Mouse (Mus musculus): Measurements from ENCODE around the gene Socs5. TPM values are rescaled to one million over a fixed set of nuclear protein-coding genes. Genes with fewer than 3 reads are reported as not detected.
"Not testable (repeated sequence)": the region's sequence is repeated elsewhere in the genome, so short reads cannot be mapped to it uniquely, and the experiment has no call there.

The Socs5 gene
- 0.04 and 0.07 TPM in 2 replicates for polyA plus RNA-seq (2012)

GRCm38 (mm10) chr17:87107623-87108221 lies at the start of gene Socs5:
Gene Socs5 (plus strand): TSS chr17:87107679.
- Histone ChIP-seq H3K4me3 (replicated peaks) (peak within 1 kb of the TSS; percentile 80), H3K9me3 (ENCODE audit: control insufficient read depth, low read length) (peaks cover 8% of the 10 kb centered on the region), H3K36me3 (ENCODE audit: control insufficient read depth) (no peaks in the 10 kb centered on the region), H3K27me3 (ENCODE audit: control insufficient read depth) (peaks cover 17% of the 10 kb centered on the region), H3K4me1 (ENCODE audit: control insufficient read depth) (peaks cover 27% of the 10 kb centered on the region)
- TF ChIP-seq GATA1 (IDR thresholded peaks at IDR 0.05; ENCODE audit: low read length): no peak
- TF ChIP-seq TAL1 (IDR thresholded peaks at IDR 0.05; ENCODE audit: low read length): no peak

DNA sequence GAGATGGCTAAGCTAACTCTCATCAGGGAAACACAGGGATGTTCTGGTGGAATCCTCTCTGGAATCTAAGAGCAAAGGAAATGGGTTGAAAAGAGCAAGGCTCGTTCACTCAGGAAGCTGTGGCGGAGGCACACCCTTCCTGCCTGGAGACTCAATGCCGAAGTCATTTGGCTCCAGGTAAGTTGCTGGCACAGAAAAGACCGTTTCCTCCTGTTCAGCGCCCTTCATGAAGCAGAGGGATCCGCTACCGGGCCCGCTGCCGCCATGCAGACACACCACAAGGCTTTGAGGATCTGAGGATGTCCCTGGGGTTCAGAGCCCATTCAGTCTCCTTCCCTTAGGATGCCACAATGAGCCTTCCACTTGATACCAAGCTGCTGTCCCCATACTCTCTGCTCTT lies 44.8 kb upstream of the Socs5 start:
- H3K9me3 ChIP-seq (ENCODE audit: control insufficient read depth, low read length): no peaks in the 10 kb centered on the region
- H3K4me3 ChIP-seq (replicated peaks): no peak overlapping the region
- no peaks in the 10 kb centered on the region for H3K36me3 ChIP-seq (ENCODE audit: control insufficient read depth)
- H3K4me1 ChIP-seq (ENCODE audit: control insufficient read depth): no peaks in the 10 kb centered on the region
- TF ChIP-seq TAL1 (IDR thresholded peaks at IDR 0.05; ENCODE audit: low read length): no peak
- no peak for TF ChIP-seq GATA1 (IDR thresholded peaks at IDR 0.05; ENCODE audit: low read length)
- no peaks in the 10 kb centered on the region for H3K27me3 ChIP-seq (ENCODE audit: control insufficient read depth)

- Histone ChIP-seq H3K4me3 (replicated peaks) (no peak overlapping the region), H3K4me1 (ENCODE audit: control insufficient read depth) (no peaks in the 10 kb centered on the region), H3K27me3 (ENCODE audit: control insufficient read depth) (no peaks in the 10 kb centered on the region), H3K9me3 (ENCODE audit: control insufficient read depth, low read length) (no peaks in the 10 kb centered on the region), H3K36me3 (ENCODE audit: control insufficient read depth) (no peaks in the 10 kb centered on the region)
- no peak for TF ChIP-seq TAL1 (IDR thresholded peaks at IDR 0.05; ENCODE audit: low read length)
- no peak for TF ChIP-seq GATA1 (IDR thresholded peaks at IDR 0.05; ENCODE audit: low read length)
Measured at GRCm38 (mm10) chr17:87063461-87063860, 44.0 kb upstream of the Socs5 start.

GRCm38 (mm10) chr17:87063969-87064368 lies 43.5 kb upstream of the Socs5 start:
- H3K36me3 ChIP-seq (ENCODE audit: control insufficient read depth): no peaks in the 10 kb centered on the region
- no peaks in the 10 kb centered on the region for H3K27me3 ChIP-seq (ENCODE audit: control insufficient read depth)
- TF ChIP-seq GATA1 (IDR thresholded peaks at IDR 0.05; ENCODE audit: low read length) (no peak), TAL1 (IDR thresholded peaks at IDR 0.05; ENCODE audit: low read length) (no peak)
- no peak overlapping the region for H3K4me3 ChIP-seq (replicated peaks)
- no peaks in the 10 kb centered on the region for H3K4me1 ChIP-seq (ENCODE audit: control insufficient read depth)
- no peaks in the 10 kb centered on the region for H3K9me3 ChIP-seq (ENCODE audit: control insufficient read depth, low read length)

DNA sequence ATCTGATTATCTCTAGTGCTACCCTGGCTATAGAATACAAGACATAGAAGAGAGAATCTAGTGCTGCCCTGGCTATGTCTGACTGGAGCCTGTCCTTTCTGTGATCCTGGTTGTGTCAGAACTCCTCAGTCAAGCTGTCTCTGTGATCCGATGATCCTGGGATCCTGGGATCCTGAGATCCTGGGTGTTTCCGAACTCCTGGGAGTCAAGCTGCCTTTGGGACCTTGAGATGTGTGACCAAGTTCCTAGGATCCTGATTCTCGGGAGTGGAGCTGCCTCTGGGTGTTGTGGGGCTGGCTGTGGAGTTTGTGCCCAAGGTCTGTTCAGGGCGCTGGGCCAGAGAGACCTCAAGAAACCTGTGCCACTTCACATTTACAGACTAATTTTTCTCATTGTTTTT lies 38.5 kb upstream of the Socs5 start:
- Histone ChIP-seq H3K4me3 (replicated peaks) (no peak overlapping the region), H3K36me3 (ENCODE audit: control insufficient read depth) (no peaks in the 10 kb centered on the region), H3K27me3 (ENCODE audit: control insufficient read depth) (no peaks in the 10 kb centered on the region), H3K9me3 (ENCODE audit: control insufficient read depth, low read length) (no peaks in the 10 kb centered on the region), H3K4me1 (ENCODE audit: control insufficient read depth) (no peaks in the 10 kb centered on the region)
- TF ChIP-seq GATA1 (IDR thresholded peaks at IDR 0.05; ENCODE audit: low read length): no peak
- TF ChIP-seq TAL1 (IDR thresholded peaks at IDR 0.05; ENCODE audit: low read length): no peak

DNA sequence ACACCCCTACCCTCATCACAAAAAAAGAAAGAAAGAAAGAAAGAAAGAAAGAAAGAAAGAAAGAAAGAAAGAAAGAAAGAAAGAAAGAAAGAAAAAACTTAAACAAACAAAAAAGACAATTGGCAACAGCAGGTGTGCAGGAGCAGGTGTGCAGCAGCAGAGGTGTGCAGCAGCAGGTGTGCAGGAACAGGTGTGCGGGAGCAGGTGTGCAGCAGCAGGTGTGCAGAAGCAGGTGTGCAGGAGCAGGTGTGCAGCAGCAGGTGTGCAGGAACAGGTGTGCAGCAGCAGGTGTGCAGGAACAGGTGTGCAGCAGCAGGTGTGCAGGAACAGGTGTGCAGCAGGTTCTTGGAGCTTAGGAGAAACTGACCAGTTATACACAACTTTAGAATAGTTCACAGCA lies 35.3 kb upstream of the Socs5 start:
- not testable (repeated sequence) for H3K4me3 ChIP-seq (replicated peaks); H3K27me3 ChIP-seq (ENCODE audit: control insufficient read depth); H3K4me1 ChIP-seq (ENCODE audit: control insufficient read depth); H3K36me3 ChIP-seq (ENCODE audit: control insufficient read depth); H3K9me3 ChIP-seq (ENCODE audit: control insufficient read depth, low read length)

GRCm38 (mm10) chr17:87072766-87073440 lies 34.6 kb upstream of the Socs5 start:
- no peak for TF ChIP-seq GATA1 (IDR thresholded peaks at IDR 0.05; ENCODE audit: low read length)
- TF ChIP-seq TAL1 (IDR thresholded peaks at IDR 0.05; ENCODE audit: low read length): no peak
- H3K4me1 ChIP-seq (ENCODE audit: control insufficient read depth): no peaks in the 10 kb centered on the region

DNA sequence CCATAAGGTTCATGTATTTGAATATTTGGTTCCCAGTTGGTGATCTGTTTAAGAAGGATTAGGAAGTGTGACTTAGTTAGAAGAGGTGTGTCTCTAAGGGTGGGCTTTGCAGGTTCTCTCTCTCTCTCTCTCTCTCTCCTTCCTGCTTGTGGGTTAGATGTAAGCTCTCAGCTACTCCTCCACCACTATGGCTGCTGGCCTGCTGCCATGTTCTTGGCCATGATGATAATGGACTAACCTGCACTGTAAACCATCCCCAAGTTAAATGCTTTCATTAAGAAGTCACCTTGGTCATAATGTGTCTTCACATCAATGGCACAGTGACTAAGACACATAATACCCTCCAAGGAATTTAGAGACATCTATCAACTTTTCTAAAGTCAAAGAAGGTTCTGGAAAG lies 34.0 kb upstream of the Socs5 start:
- TF ChIP-seq TAL1 (IDR thresholded peaks at IDR 0.05; ENCODE audit: low read length): no peak
- TF ChIP-seq GATA1 (IDR thresholded peaks at IDR 0.05; ENCODE audit: low read length): no peak
- H3K4me1 ChIP-seq (ENCODE audit: control insufficient read depth): no peaks in the 10 kb centered on the region
- H3K36me3 ChIP-seq (ENCODE audit: control insufficient read depth): no peaks in the 10 kb centered on the region
- H3K4me3 ChIP-seq (replicated peaks): no peak overlapping the region
- H3K9me3 ChIP-seq (ENCODE audit: control insufficient read depth, low read length): no peaks in the 10 kb centered on the region
- H3K27me3 ChIP-seq (ENCODE audit: control insufficient read depth): no peaks in the 10 kb centered on the region

More at GRCm38 (mm10) chr17:87072766-87073440, 34.6 kb upstream of the Socs5 start:
- Histone ChIP-seq H3K36me3 (ENCODE audit: control insufficient read depth) (no peaks in the 10 kb centered on the region), H3K27me3 (ENCODE audit: control insufficient read depth) (no peaks in the 10 kb centered on the region), H3K9me3 (ENCODE audit: control insufficient read depth, low read length) (no peaks in the 10 kb centered on the region), H3K4me3 (replicated peaks) (no peak overlapping the region)

GRCm38 (mm10) chr17:87078217-87078616 lies 29.3 kb upstream of the Socs5 start:
- not testable (repeated sequence) for H3K36me3 ChIP-seq (ENCODE audit: control insufficient read depth); H3K4me1 ChIP-seq (ENCODE audit: control insufficient read depth); H3K9me3 ChIP-seq (ENCODE audit: control insufficient read depth, low read length); H3K4me3 ChIP-seq (replicated peaks); H3K27me3 ChIP-seq (ENCODE audit: control insufficient read depth)

DNA sequence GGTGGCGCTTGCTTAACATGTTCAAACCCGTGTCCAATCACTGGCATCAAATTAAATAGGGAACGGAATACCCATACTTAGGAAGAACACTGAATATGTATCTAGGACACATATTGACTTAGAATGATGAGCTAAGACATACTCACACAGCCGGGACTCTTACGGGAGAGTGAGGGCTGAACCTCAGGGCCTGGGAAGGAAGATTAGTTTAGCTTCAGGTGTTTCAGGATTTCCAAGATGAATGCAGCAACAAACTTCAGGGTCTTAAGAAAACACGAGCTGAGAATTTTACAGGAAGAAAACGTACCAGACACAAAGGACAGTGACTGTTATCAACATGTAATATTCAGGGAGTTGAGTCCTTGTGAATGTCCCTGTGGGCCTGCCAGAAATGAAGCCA lies 26.8 kb upstream of the Socs5 start:
- no peak for TF ChIP-seq TAL1 (IDR thresholded peaks at IDR 0.05; ENCODE audit: low read length)
- no peak for TF ChIP-seq GATA1 (IDR thresholded peaks at IDR 0.05; ENCODE audit: low read length)
- H3K9me3 ChIP-seq (ENCODE audit: control insufficient read depth, low read length): no peaks in the 10 kb centered on the region
- H3K36me3 ChIP-seq (ENCODE audit: control insufficient read depth): no peaks in the 10 kb centered on the region
- no peaks in the 10 kb centered on the region for H3K27me3 ChIP-seq (ENCODE audit: control insufficient read depth)
- H3K4me3 ChIP-seq (replicated peaks): no peak overlapping the region
- H3K4me1 ChIP-seq (ENCODE audit: control insufficient read depth): no peaks in the 10 kb centered on the region
